Mouse (Mus musculus) embryo, embryonic 10 days (tissue): ENCODE measurements around the gene Tacc3.

ENCODE experiments used
- DNase-seq: peaks from one replicate; pipeline ENCODE4 v3.0.0-alpha.2; 2015; ENCODE audit warnings: low spot score

The Tacc3 gene

DNA sequence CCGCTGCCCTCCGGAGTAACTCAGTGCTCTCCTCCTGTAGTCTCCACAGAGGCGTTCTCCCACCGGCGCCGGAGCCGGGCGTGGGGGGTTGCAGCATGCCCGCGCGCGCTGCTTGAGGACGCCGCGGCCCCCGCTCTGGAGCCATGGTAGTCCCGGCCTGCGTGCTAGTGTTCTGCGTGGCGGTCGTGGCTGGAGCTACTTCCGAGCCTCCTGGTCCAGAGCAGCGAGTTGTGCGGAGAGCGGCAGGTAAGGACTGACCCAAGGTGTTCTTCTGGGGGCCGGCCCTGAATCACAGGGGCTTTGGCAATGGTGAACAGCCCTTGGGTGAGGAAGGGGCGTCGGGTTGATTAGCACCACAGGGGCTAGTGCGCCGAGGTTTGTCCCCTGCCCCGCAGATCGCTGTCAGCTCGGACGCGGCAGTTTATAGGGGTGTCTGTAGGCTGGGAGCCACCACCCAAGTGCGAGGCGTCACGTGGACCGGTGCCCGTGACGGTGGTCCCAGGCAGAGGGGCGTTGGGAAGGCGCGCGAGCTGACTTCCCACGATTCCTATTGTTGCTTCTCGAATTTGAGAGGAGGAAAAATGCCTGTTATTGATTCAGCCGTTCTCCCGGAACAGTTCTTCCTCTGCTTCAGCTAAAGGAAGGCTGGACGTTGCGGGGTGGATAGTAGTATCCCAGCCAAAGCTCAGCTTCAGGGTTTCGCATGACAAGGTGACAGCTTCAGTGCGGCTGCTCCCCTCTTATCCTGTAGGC lies 64.5 kb downstream of the Tacc3 start:
- peak; percentile 68 for DNase-seq

DNA sequence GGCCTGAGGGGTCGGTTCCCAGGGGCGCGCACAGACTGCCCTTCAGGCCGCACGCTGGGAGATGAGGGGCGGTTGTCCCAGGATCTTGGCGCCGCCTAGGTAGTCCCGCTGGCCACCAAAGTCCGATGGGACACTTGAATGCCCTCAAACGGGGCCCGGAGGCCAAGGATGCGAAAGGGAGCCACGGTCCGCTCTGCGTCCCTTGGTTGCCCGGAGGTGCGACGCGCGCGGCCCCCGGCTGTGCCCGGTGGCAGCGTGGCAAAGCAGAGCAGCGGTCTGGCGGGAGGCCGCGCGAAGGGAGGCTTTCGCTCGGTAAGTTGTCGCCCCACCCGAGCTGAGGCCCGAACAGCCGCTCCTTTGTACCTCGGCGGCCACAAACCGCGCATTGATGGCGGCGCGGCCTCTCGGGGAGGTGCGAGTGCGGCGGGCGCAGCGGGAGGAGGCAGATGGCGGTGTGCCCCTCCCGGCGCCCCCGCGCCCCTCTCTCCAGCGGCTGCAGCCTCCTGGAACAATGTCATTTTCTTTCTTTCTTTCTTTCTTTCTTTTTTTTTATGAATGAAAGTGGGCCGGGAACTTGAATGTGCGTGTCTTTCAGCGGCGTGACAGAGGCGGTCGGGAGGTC lies 65.2 kb downstream of the Tacc3 start:
- peak; percentile 64 for DNase-seq

DNA sequence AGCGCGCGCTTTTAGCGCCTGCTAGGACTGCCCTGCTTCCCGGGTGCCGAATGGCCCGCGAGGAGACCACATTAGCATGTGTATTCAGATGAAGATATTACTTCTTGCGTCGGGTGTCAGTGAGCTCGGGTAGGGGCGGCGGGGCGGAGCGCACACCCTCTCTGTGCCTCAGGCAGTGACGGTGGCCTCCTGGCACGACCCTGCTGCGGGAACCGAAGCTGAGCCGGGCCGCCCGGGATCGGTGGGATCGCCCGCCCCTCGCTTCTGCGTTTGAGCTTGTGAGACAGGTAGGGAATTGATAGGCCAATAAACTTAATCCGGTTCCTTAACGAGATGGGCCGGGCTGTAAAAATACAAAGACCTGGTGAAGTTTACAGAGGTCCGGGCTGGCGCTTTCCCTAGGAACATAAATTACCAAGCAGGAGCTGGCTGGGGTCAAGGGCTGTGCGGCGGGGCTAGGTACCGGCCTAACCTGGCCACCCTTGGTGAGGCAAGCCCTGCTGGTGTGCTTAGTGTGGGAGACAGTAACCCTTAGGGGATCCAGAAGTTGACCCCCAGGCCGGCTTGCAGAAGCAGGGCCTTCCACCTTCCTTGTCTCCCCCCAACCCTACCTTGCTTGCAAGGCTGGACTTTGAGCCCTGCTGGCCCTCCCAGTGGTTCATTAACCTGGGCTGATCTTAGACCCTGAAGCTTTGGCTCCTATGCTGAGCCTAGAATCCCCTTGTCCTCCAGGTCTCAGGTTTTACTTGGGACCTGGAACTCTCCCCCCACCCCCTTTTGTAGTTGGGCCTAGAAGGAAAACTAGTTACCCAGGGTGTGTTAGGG lies 65.9 kb downstream of the Tacc3 start:
- peak; percentile 75 for DNase-seq

DNA sequence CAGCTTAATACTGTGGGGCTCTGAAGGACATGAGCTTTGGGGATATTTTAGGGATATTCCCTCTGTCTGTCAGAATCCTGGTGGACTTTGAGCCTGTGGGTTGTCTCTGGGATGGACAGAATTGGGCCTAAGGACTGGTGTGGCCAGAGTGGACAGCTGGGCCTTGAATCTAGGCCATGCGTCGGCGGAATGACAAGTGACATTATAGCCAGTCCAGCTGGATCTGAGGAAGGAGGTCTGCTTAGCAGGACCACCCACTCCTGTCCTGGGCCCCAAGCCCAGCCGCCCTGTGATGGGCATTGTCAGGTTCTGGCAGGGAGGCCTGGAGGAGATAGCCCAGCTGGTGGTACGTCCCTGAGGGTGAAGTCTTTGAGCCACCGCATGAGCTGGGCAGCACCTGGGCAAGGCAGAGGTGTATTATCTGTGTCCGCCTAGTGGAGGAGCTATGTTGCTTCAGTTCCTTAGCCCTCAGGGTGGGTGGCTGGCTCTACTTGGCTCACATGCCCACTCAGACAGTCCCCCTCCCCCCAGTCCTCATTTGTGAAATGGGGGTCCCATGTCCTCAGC lies 68.2 kb downstream of the Tacc3 start:
- no peak for DNase-seq

DNA sequence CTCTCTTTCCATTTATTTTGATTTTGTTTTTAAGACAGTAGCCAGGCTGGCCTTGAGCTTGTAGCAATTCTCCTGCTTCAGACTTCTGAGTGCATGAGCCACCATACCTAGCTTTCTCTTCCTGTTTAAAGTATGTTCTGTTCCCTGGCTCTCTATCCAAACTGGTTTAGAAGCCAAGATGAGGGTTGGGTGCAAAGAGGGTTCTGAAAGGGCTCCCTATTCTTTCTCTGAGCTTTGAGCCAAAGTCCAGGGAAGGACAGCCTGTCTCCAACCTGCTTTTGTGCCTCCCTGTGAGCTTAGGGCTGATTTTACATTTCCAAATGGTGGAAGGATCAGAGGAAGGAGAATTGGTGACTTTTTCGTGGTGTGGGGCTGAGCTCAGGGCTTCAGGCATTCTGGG lies 69.0 kb downstream of the Tacc3 start:
- DNase-seq = no peak
